Mouse (Mus musculus) limb, embryonic 10.5 days (tissue): ENCODE measurements around the gene Dram1. TPM values are rescaled to one million over a fixed set of nuclear protein-coding genes. Genes with fewer than 3 reads are reported as not detected.
"Not testable (repeated sequence)": the region's sequence is repeated elsewhere in the genome, so short reads cannot be mapped to it uniquely, and the experiment has no call there.

Source experiments
- DNase-seq: peaks from one replicate; pipeline ENCODE4 v3.0.0-alpha.2; 2017; ENCODE audit warnings: low spot score
- H3K27ac ChIP-seq: fragments of 300-500 bp; sonication (generic); 2 replicates; pipeline ENCODE4 v1.5.1; 2016; ENCODE audit warnings: mild to moderate bottlenecking
- H3K27me3 ChIP-seq: fragments of 300-500 bp; sonication (generic); 2 replicates; pipeline ENCODE4 v1.6.1; 2016; ENCODE audit warnings: low read depth, mild to moderate bottlenecking; ENCODE audit not compliant: poor library complexity, severe bottlenecking
- H3K36me3 ChIP-seq: fragments of 300-500 bp; sonication (generic); 2 replicates; pipeline ENCODE4 v1.6.1; 2016; ENCODE audit warnings: mild to moderate bottlenecking, moderate library complexity
- H3K4me1 ChIP-seq: fragments of 300-500 bp; sonication (generic); 2 replicates; pipeline ENCODE4 v1.6.1; 2016
- H3K4me3 ChIP-seq: fragments of 300-500 bp; sonication (generic); 2 replicates; pipeline ENCODE4 v1.5.1; 2016; ENCODE audit warnings: mild to moderate bottlenecking, moderate library complexity
- H3K9me3 ChIP-seq: fragments of 300-500 bp; sonication (generic); replicated peaks from 2 replicates; pipeline ENCODE4 v1.6.1; 2016; ENCODE audit warnings: mild to moderate bottlenecking
- WGBS: fragments of 180-500 bp; shearing (Covaris S2); methylation state at CpG from one replicate; pipeline ENCODE4 v1.1.7; 2016; 5-methylcytosine and 5-hydroxymethylcytosine counted together
- polyA plus RNA-seq: library from polyadenylated mRNA; unstranded; fragments of >200 nt; fragmentation: Nextera tagmentation; extraction: Ambion mirVana; gene quantifications from 2 replicates; pipeline ENCODE4 v1.2.1, GENCODE M21; 2016

The Dram1 gene
- polyA plus RNA-seq, 1 experiment from 2014 or later, result 0.21 TPM

DNA sequence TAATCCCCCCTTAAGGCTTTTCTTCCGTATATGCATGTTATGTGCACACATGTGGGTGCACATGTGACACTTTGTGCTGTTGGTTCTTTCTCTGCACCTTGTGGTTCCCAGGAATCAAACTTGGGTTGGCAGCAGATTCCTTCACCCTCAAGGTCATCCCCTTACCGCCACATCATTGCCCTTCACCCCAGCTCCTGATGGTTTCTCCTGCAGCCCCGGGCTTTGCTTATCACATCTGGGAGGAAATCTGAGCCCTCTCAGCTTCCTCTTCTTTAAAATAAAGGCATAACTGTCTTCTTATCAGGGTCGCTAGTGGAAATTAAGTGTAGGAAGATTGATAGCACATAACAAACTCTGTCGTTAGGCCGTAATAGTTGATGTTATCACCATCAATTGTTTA is 3.1 kb upstream of the Dram1 start:
- Histone ChIP-seq H3K4me3 (no peak overlapping the region), H3K4me1 (peaks cover 24% of the 10 kb centered on the region), H3K27me3 (no peaks in the 10 kb centered on the region), H3K27ac (no peak overlapping the region), H3K36me3 (no peaks in the 10 kb centered on the region), H3K9me3 (no peaks in the 10 kb centered on the region)
- 47% methylated on average over 6 of the region's 6 CpGs for WGBS
- no peak for DNase-seq

DNA sequence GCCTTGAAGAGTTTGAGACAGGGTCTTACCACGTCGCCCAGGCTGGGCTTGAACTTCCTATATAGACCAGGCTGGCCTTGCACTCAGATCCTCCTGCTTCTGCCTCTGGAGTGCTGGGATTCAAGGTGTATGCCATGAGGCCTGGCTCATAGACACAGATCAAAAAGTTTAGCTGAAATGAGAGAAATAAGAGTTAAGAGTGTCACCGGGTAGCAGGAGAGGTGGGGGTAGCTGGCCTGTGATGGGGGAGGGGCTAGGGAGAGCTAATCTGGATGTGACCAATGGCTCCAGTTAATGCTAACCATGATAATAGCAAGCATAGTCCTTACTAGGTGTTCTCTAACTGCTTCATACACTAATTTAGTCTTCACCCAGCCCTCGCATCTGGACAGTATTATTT is 2.4 kb upstream of the Dram1 start:
- no peak for DNase-seq
- Histone ChIP-seq H3K4me3 (no peak overlapping the region), H3K36me3 (no peaks in the 10 kb centered on the region), H3K9me3 (no peaks in the 10 kb centered on the region), H3K27me3 (no peaks in the 10 kb centered on the region), H3K4me1 (peaks cover 24% of the 10 kb centered on the region), H3K27ac (no peak overlapping the region)
- WGBS, result 78% methylated on average over 4 of the region's 4 CpGs

DNA sequence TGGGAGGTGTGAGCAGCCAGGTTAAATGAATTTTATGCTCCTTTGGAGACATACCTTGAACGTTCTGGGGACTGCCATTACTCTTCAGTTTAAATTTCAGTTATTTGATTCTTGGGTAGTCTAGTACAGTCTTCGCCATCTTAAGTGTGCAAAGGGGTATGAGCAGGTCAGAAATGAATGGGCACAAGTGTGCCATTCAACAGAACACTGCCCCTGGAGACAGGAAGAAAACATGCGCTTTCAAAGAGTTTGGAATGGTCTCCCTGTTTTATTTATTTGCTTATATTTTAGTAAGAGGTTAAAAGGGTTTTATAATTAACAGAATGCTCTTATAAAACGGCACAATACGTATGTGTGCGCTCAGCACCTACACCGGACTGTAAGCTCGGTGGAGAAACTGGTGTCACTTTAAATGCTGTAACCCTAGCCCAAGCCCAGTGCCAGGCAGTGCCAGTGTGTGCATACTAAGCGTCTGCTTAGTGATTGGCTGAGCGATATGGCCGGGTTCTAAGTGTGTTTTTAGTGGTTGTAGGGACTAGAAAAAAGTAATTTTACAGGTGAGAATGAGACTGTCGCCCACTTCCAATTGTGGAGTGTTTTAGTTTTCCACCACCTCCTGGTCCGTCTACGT is 1.7 kb upstream of the Dram1 start:
- Histone ChIP-seq H3K9me3 (no peaks in the 10 kb centered on the region), H3K36me3 (no peaks in the 10 kb centered on the region), H3K27ac (no peak overlapping the region), H3K4me1 (peaks cover 24% of the 10 kb centered on the region), H3K27me3 (no peaks in the 10 kb centered on the region), H3K4me3 (peak overlapping the region; percentile 85)
- WGBS, result 53% methylated on average over 14 of the region's 14 CpGs
- DNase-seq, result no peak

DNA sequence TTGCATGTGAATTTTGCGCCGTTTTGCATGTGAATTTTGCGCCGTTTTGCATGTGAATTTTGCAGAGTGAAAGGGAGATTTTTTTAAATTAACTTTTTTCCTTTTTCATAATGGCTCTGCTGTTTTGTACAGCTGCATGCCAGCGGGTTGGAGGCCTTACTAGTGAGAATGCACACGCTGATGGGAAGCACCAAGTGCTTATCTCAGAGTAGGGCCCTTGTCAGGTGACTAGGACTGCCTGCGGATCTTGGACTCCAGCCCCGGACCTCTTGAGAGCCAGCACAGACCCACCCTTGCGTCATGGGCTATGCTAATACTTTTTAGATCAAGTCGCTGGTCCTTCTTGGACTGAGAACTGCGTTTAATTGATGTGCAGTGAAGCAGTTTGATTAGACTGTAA is 1.1 kb upstream of the Dram1 start:
- Histone ChIP-seq H3K4me3 (peak overlapping the region; percentile 85), H3K9me3 (no peaks in the 10 kb centered on the region), H3K4me1 (peaks cover 24% of the 10 kb centered on the region), H3K27me3 (no peaks in the 10 kb centered on the region), H3K36me3 (no peaks in the 10 kb centered on the region), H3K27ac (no peak overlapping the region)
- DNase-seq, result peak; percentile 42
- WGBS, result 1% methylated on average over 11 of the region's 11 CpGs

DNA sequence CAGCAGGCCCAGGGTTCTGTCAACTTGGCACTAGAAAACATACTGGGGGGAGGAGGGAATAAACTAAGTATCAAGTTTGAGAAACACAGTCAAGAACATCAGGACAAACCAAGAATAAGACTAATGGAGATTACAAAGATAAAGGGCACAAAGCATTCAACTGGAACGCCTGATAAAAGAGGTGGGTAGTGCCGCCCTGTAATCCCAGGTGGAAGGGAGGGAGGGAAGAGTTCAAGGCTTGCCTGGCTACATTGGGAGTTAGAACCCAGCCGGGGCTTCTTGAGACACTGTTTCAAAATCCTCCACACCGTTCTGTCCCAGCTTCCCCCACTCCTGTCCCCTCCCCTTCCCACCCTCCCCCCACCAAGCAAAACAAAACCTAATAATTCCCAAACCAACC is 1.2 kb downstream of the Dram1 start:
- Histone ChIP-seq H3K9me3 (no peaks in the 10 kb centered on the region), H3K27me3 (no peaks in the 10 kb centered on the region), H3K4me1 (peaks cover 24% of the 10 kb centered on the region), H3K36me3 (no peaks in the 10 kb centered on the region), H3K4me3 (no peak overlapping the region), H3K27ac (no peak overlapping the region)
- WGBS, result 85% methylated on average over 4 of the region's 4 CpGs
- DNase-seq, result no peak

DNA sequence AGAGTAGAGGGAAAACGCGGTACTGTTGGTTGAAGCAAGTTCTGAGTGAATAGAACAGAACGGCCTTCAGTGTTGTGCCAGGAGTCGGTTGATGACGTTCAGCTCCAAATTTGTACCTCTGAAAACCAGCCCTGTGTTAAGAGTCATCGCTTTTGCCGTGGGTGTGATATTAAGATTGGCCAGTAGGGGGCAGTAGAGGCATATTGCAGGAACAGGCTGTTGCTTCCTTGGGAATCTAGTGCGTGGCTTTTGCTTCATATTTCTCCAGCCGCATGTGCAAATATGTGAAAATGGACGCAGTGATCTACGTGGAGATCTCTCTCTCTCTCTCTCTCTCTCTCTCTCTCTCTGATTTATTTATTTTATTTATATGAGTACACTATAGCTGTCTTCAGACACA is 2.1 kb downstream of the Dram1 start:
- Histone ChIP-seq H3K9me3 (no peaks in the 10 kb centered on the region), H3K4me3 (no peak overlapping the region), H3K27me3 (no peaks in the 10 kb centered on the region), H3K36me3 (no peaks in the 10 kb centered on the region), H3K4me1 (peaks cover 23% of the 10 kb centered on the region), H3K27ac (no peak overlapping the region)
- WGBS, result 11% methylated on average over 11 of the region's 11 CpGs
- DNase-seq, result peak; percentile 90

DNA sequence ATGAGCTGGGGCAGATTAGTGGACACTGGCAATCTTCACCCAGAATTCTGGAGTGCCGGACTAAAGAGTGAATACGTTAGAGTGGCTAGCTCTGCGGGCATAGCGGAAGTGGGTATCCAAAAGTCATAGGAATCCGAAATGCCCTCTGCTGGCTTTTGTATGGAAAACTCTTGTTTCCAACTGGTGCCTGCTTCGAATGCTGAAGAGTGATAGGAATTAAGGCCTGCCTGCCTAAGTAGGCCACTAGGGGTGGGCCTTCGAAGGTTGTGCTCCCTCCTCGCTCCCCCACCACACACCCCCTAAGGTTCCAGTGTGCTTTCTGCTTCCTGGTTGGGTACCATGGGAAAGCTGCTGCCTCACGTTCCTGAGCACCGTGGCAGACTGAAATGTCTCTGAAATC is 3.9 kb downstream of the Dram1 start:
- Histone ChIP-seq H3K27ac (no peak overlapping the region), H3K4me3 (no peak overlapping the region), H3K36me3 (no peaks in the 10 kb centered on the region), H3K9me3 (no peaks in the 10 kb centered on the region), H3K4me1 (peaks cover 6% of the 10 kb centered on the region), H3K27me3 (no peaks in the 10 kb centered on the region)
- DNase-seq, result no peak
- 31% methylated on average over 10 of the region's 10 CpGs for WGBS

DNA sequence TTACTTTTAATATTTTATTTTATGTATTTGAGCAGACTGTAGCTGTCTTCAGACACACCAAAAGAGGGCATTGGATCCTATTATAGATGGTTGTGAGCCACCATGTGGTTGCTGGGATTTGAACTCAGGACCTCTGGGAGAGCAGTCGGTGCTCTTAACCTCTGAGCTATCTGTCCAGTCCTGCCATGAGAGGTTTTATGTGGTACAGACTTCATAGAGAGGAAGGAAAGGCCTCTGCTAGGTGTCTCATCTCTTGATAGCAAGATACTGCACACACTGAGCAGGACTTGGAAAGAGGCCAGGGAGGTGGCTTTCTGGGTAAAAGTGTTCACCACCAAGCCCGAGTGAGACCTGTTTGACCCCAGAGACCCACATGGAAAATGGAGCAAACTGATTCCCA is 5.9 kb downstream of the Dram1 start:
- not testable (repeated sequence) for H3K4me1 ChIP-seq, H3K4me3 ChIP-seq

DNA sequence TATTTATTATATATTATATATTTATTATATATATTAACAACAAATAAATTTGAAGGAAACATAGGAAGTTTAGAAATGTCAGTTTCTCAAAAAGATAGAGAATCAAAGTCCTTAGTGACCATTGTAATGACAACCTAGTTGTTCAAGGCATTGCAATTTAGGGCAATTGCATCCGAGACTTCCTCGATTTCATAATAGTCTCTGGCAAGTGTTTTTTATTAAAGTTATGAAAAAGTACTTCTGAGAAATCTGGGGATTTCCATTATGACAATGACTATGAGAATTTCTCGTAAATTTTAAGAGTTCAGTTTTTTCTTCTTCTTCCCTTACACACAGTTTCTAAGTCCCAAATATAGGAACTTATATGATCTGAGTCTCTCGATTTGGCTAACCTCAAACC is 6.4 kb downstream of the Dram1 start:
- Histone ChIP-seq H3K27ac (no peak overlapping the region), H3K27me3 (no peaks in the 10 kb centered on the region), H3K9me3 (no peaks in the 10 kb centered on the region), H3K36me3 (no peaks in the 10 kb centered on the region), H3K4me3 (no peak overlapping the region), H3K4me1 (no peaks in the 10 kb centered on the region)
- DNase-seq, result no peak
- WGBS, result 93% methylated on average over 4 of the region's 4 CpGs

More for the DNA sequence above, 5.9 kb downstream of the Dram1 start:
- DNase-seq, H3K36me3 ChIP-seq, H3K27me3 ChIP-seq, H3K9me3 ChIP-seq, H3K27ac ChIP-seq: not testable (repeated sequence)
- 92% methylated on average over 2 of the region's 2 CpGs for WGBS

DNA sequence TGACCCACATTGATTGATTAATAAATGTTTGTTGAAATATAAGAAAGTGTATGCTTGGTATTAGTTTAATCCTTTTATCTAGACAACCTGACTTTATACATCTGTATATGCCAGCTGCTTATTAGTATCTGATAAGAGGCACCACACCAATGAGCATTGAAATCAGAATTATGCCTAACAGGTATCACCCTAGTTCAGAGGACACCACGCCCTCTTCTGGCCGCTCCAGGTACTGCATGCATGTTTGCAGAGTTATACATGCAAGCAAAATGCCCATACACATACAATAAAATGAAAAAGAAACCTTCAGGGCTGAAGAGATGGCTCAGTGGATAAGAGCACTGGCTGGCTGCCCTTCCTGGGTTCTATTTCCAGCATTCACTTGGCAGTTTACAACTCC is 7.1 kb downstream of the Dram1 start:
- Histone ChIP-seq H3K36me3 (no peaks in the 10 kb centered on the region), H3K4me1 (no peaks in the 10 kb centered on the region), H3K4me3 (no peak overlapping the region), H3K27me3 (no peaks in the 10 kb centered on the region), H3K9me3 (no peaks in the 10 kb centered on the region), H3K27ac (no peak overlapping the region)
- DNase-seq, result no peak
- 14% methylated on average over 2 of the region's 2 CpGs for WGBS

DNA sequence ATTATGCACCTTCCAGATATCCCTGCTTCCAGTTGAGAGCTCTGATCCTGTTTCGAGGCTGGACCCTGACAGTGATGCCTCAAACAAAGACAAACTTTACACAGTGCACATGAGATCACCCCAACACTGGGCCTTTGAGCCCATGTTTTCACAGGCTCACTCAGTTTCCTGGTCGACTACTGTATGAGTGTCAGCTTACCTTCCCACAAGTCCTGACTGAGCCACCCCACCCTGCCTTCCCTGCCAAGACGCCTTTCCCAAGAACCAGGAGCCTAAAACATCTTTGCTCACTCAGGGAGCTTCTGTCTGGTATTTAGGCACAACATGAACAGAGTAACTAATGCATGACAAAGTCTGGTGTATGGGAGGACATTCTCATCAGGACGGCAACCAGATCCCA is 9.6 kb downstream of the Dram1 start:
- Histone ChIP-seq H3K4me3 (no peak overlapping the region), H3K9me3 (no peaks in the 10 kb centered on the region), H3K4me1 (no peaks in the 10 kb centered on the region), H3K27ac (no peak overlapping the region), H3K36me3 (no peaks in the 10 kb centered on the region), H3K27me3 (no peaks in the 10 kb centered on the region)
- DNase-seq, result no peak
- WGBS, result 58% methylated on average over 4 of the region's 4 CpGs

DNA sequence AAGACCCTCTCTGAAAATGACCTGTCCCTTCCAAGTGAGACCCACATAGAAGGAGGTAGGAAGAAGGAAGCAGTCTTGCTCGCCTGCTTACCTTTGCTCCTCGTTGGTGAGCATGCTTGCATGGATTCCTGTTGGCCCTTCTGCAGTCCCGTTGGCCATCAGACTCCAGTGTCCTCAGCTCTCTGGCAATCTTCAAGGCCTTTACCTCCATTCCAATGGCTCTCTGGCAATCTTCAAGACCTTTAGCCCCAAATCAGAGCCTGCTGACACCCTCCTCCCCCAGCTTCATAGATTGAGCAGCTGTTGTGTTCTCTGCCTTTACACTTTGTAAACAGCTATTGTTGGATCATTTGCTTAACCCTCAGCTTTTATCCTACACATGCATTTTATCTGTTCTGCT is 14.7 kb downstream of the Dram1 start:
- H3K4me3 ChIP-seq, result no peak overlapping the region
- 79% methylated on average over 3 of the region's 3 CpGs for WGBS

DNA sequence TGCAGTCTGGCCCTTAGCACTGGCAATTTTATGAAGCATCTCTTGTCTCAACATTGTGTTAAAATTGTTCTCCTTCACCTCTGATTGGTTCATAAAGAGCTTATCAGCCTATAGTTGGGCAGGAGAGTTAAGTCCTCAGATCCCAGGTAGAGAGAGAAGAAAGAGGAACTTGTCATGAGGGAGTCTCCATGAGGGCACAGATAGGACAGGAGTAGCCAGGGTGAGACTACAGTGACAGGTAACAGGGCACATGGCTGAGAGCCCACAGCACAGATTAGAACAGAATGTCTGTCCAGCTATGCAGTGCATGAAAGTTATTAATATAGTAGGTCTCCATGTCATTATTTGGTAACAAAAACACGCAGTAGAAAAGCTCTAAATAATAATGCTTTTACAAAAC is 16.7 kb downstream of the Dram1 start:
- Histone ChIP-seq H3K4me1 (peaks cover 1% of the 10 kb centered on the region), H3K36me3 (no peaks in the 10 kb centered on the region), H3K4me3 (no peak overlapping the region), H3K27ac (no peak overlapping the region), H3K27me3 (peaks cover 16% of the 10 kb centered on the region), H3K9me3 (no peaks in the 10 kb centered on the region)
- WGBS, result 81% methylated on average over 1 of the region's 1 CpGs
- no peak for DNase-seq

More for the DNA sequence above, 14.7 kb downstream of the Dram1 start:
- Histone ChIP-seq H3K27ac (no peak overlapping the region), H3K36me3 (no peaks in the 10 kb centered on the region), H3K9me3 (no peaks in the 10 kb centered on the region), H3K27me3 (no peaks in the 10 kb centered on the region), H3K4me1 (no peaks in the 10 kb centered on the region)
- no peak for DNase-seq

DNA sequence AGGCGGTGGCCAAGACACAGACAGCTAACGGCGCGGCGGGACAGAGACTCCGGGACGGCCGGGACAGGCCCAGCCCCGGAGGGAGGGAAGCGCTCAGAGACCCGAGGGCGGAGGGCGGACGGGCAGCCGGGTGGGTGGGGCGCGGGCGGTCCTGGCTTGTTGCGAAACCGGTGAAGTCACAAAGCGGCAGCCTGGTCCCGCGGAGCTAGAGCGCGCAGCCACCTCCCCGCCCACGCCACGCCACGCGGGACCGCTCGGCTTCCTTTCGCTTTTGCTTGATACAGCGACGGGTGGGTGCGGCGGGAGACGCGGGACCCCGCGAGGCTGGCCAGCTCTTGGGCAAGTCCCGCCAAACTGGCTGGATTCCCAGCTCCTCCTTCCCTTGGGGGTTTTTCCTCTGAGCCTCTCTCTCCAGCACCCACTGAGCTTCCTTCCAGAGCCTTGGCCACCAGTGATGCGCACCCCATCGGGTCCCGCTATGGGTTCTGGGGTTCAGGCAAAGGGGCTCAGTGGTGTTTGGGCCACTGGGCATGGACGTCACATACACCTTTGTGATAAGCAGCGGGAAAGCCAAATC is 21.8 kb downstream of the Dram1 start:
- WGBS, result 3% methylated on average over 47 of the region's 47 CpGs
- peak; percentile 71 for DNase-seq
- Histone ChIP-seq H3K4me1 (peaks cover 10% of the 10 kb centered on the region), H3K27me3 (peaks cover 39% of the 10 kb centered on the region), H3K36me3 (no peaks in the 10 kb centered on the region), H3K9me3 (no peaks in the 10 kb centered on the region), H3K27ac (peak overlapping the region; percentile 79), H3K4me3 (peak overlapping the region; percentile 65)
